In genomic region chr11:70790874-70791551, GRCm38 (mm10) we compare ENCODE assay signal across 28 mouse cellular contexts. TPM values are rescaled to one million over a fixed set of nuclear protein-coding genes. Genes with fewer than 3 reads are reported as not detected.
DNase-seq lines count a peak whose midpoint lies in the region; ATAC-seq and TF ChIP-seq lines count a peak whose summit lies in the region.
"Had no signal": no experiment of that assay in that cellular context is flagged by ENCODE, and none has a peak within 500 bp of the region (broad histone marks: within the 10 kb centered on the region; RNA-seq: fewer than 3 reads in every experiment).

No protein-coding gene starts in this region.

- peak; percentile 5 for DNase-seq in embryonic facial prominence, embryonic 11.5 days (ENCODE audit: low spot score)
- DNase-seq in embryonic facial prominence, embryonic 10.5 days (ENCODE audit: low spot score), result no peak
- DNase-seq in spleen, adult 2 months (ENCODE audit: low read depth in 1 of 2, low spot score in 2 of 2), result no peak
- no peak for DNase-seq in spleen, postnatal 14 days (ENCODE audit: low spot score in 2 of 2)
- DNase-seq in forelimb bud, embryonic 11.5 days (ENCODE audit: low read depth, low spot score), result peak; percentile 17
- DNase-seq in left cerebral cortex, postnatal 10 days (ENCODE audit: extremely low spot score in 1 of 2, low spot score in 2 of 2), result no peak
- no peak for DNase-seq in right cerebral cortex, postnatal 4 days
- no peak for DNase-seq in thymus, postnatal 36 days
- DNase-seq: adrenal gland, postnatal 10 days; adrenal gland, postnatal 36 days; cerebellum, adult 11 months; cerebellum, adult 2 months; cerebellum, adult 9-11 months; cerebellum, postnatal 25 days; gastrocnemius, adult 2 months; gastrocnemius, postnatal 14 days; heart, adult 2 months; heart, postnatal 14 days had no signal

- H3K4me1 ChIP-seq in embryonic facial prominence, embryonic 11.5 days (ENCODE audit: control insufficient read depth, insufficient read depth, low read length), result no peaks in the 10 kb centered on the region
- no peaks in the 10 kb centered on the region for H3K4me1 ChIP-seq in embryonic facial prominence, embryonic 10.5 days
- peaks cover 36% of the 10 kb centered on the region; the same call in 1 of the 2 replicates for H3K4me1 ChIP-seq in spleen, adult 2 months (ENCODE audit: control insufficient read depth, insufficient read depth, insufficient read length)
- H3K4me1 ChIP-seq: forebrain, embryonic 10.5 days; forebrain, embryonic 13.5 days; heart, embryonic 10.5 days; heart, embryonic 13.5 days; hindbrain, embryonic 12.5 days; hindbrain, embryonic 15.5 days; intestine, embryonic 15.5 days had no signal

- no peaks in the 10 kb centered on the region for H3K27me3 ChIP-seq in embryonic facial prominence, embryonic 11.5 days (ENCODE audit: control insufficient read depth, insufficient read depth, low read length)
- H3K27me3 ChIP-seq in embryonic facial prominence, embryonic 10.5 days (replicated peaks; ENCODE audit: low read depth, poor library complexity, severe bottlenecking), result no peaks in the 10 kb centered on the region
- no peaks in the 10 kb centered on the region for H3K27me3 ChIP-seq in spleen, adult 2 months (ENCODE audit: control insufficient read depth, insufficient read depth, low read length)
- H3K27me3 ChIP-seq: forebrain, embryonic 13.5 days; hindbrain, embryonic 12.5 days; hindbrain, embryonic 15.5 days; intestine, embryonic 15.5 days had no signal

- no peak overlapping the region for H3K4me3 ChIP-seq in embryonic facial prominence, embryonic 11.5 days (ENCODE audit: low read depth, low read length)
- H3K4me3 ChIP-seq in embryonic facial prominence, embryonic 10.5 days, result no peak overlapping the region
- H3K4me3 ChIP-seq in spleen, adult 2 months (ENCODE audit: extremely low read depth, insufficient read depth, insufficient read length), result no peak overlapping the region
- H3K4me3 ChIP-seq: forebrain, embryonic 10.5 days; forebrain, embryonic 13.5 days; gastrocnemius, adult 2 months; heart, adult 2 months; heart, embryonic 10.5 days; heart, embryonic 13.5 days; hindbrain, embryonic 12.5 days; hindbrain, embryonic 15.5 days; intestine, embryonic 15.5 days had no signal

- 72% methylated on average over 7 of the region's 7 CpGs for WGBS in embryonic facial prominence, embryonic 11.5 days
- WGBS in embryonic facial prominence, embryonic 10.5 days, result 78% methylated on average over 7 of the region's 7 CpGs
- WGBS in spleen, adult 2 months, result 30% methylated on average over 7 of the region's 7 CpGs

- no peak for TF ChIP-seq CTCF in spleen, adult 2 months (IDR thresholded peaks at IDR 0.05; ENCODE audit: extremely low read depth, insufficient read depth, insufficient read length, insufficient replicate concordance)

- ATAC-seq in embryonic facial prominence, embryonic 11.5 days (replicated peaks; ENCODE audit: insufficient number of reproducible peaks, low FRiP score, low TSS enrichment, low read depth), result no peak
- ATAC-seq: forebrain, embryonic 13.5 days; forebrain, embryonic 16.5 days; intestine, embryonic 15.5 days had no signal

- no peaks in the 10 kb centered on the region for H3K9me3 ChIP-seq in embryonic facial prominence, embryonic 11.5 days (replicated peaks; ENCODE audit: control insufficient read depth, low read length)
- no peaks in the 10 kb centered on the region for H3K9me3 ChIP-seq in embryonic facial prominence, embryonic 10.5 days
- H3K9me3 ChIP-seq: forebrain, embryonic 10.5 days; forebrain, embryonic 13.5 days; heart, embryonic 10.5 days; heart, embryonic 13.5 days; hindbrain, embryonic 12.5 days; hindbrain, embryonic 15.5 days; intestine, embryonic 15.5 days had no signal

- TF ChIP-seq POLR2A in spleen, adult 2 months (IDR thresholded peaks at IDR 0.05; ENCODE audit: low read depth, low read length), result no peak

- intact Hi-C loops in left cerebral cortex, postnatal 10 days (cut with DNase I), result no loop called here

- H3K27ac ChIP-seq in embryonic facial prominence, embryonic 11.5 days (replicated peaks; ENCODE audit: low read depth, low read length), result no peak overlapping the region
- no peak overlapping the region for H3K27ac ChIP-seq in embryonic facial prominence, embryonic 10.5 days (replicated peaks)
- peak overlapping the region; percentile 33 for H3K27ac ChIP-seq in spleen, adult 2 months (ENCODE audit: insufficient read depth, low read length)
- H3K27ac ChIP-seq: forebrain, embryonic 10.5 days; forebrain, embryonic 13.5 days; gastrocnemius, adult 2 months; heart, adult 2 months; heart, embryonic 10.5 days; heart, embryonic 13.5 days; hindbrain, embryonic 12.5 days; hindbrain, embryonic 15.5 days; intestine, embryonic 15.5 days had no signal

- H3K36me3 ChIP-seq in embryonic facial prominence, embryonic 11.5 days (replicated peaks; ENCODE audit: control insufficient read depth, insufficient read depth, low read depth, low read length), result no peaks in the 10 kb centered on the region
- no peaks in the 10 kb centered on the region for H3K36me3 ChIP-seq in embryonic facial prominence, embryonic 10.5 days (replicated peaks)
- 0 out of 2 replicates have a peak, but pooled peaks cover 2% of the 10 kb centered on the region for H3K36me3 ChIP-seq in spleen, adult 2 months (ENCODE audit: control insufficient read depth, insufficient read depth, low read length)
- H3K36me3 ChIP-seq: forebrain, embryonic 10.5 days; heart, embryonic 10.5 days; heart, embryonic 13.5 days; hindbrain, embryonic 12.5 days; hindbrain, embryonic 15.5 days; intestine, embryonic 15.5 days had no signal

- H3K4me2 ChIP-seq in embryonic facial prominence, embryonic 11.5 days (ENCODE audit: low read depth, low read length), result no peak overlapping the region
- H3K4me2 ChIP-seq: forebrain, embryonic 13.5 days; heart, embryonic 13.5 days; hindbrain, embryonic 12.5 days; hindbrain, embryonic 15.5 days; intestine, embryonic 15.5 days had no signal

- H3K9ac ChIP-seq in embryonic facial prominence, embryonic 11.5 days (replicated peaks; ENCODE audit: low read length), result no peak overlapping the region
- H3K9ac ChIP-seq: forebrain, embryonic 13.5 days; heart, embryonic 13.5 days; hindbrain, embryonic 12.5 days; hindbrain, embryonic 15.5 days; intestine, embryonic 15.5 days had no signal

RNA-seq across cellular contexts. Expression of gene Scimp, which starts 21.4 kb away (rescaled TPM):
- not detected in 2 replicates for polyA plus RNA-seq in embryonic facial prominence, embryonic 11.5 days (2014; fragmentation: Nextera tagmentation; extraction: Ambion mirVana)
- not detected in 2 replicates for polyA plus RNA-seq in embryonic facial prominence, embryonic 10.5 days (2016; fragmentation: Nextera tagmentation; extraction: Ambion mirVana)
- 6.8 and 7.6 TPM in 2 replicates for polyA plus RNA-seq in spleen, adult 2 months (2012; rRNA removed)
- total RNA-seq in left cerebral cortex, postnatal 10 days (2021), result not detected
- total RNA-seq: common myeloid progenitor, adult 5-6 weeks; gastrocnemius, adult 2 months; MEL had no signal
- polyA plus RNA-seq: forebrain, embryonic 10.5 days; forebrain, embryonic 13.5 days; forebrain, embryonic 16.5 days; heart, embryonic 10.5 days; hindbrain, embryonic 12.5 days; hindbrain, embryonic 15.5 days had no signal

RNA-seq across cellular contexts. Expression of gene Zfp3, which starts 27.0 kb away (rescaled TPM):
- 6.7 and 7.3 TPM in 2 replicates for polyA plus RNA-seq in embryonic facial prominence, embryonic 11.5 days (2014; fragmentation: Nextera tagmentation; extraction: Ambion mirVana)
- polyA plus RNA-seq in embryonic facial prominence, embryonic 10.5 days (2016; fragmentation: Nextera tagmentation; extraction: Ambion mirVana), result 4.7 and 5.7 TPM in 2 replicates
- polyA plus RNA-seq in spleen, adult 2 months (2012; rRNA removed), result 1.2 and 1.4 TPM in 2 replicates
- total RNA-seq in left cerebral cortex, postnatal 10 days (2021), result 10 to 100 TPM; 13.8 to 15.8 TPM

RNA-seq across cellular contexts. Expression of gene Rabep1, which starts 53.6 kb away (rescaled TPM):
- polyA plus RNA-seq in embryonic facial prominence, embryonic 11.5 days (2014; fragmentation: Nextera tagmentation; extraction: Ambion mirVana), result 36.2 and 36.6 TPM in 2 replicates
- polyA plus RNA-seq in embryonic facial prominence, embryonic 10.5 days (2016; fragmentation: Nextera tagmentation; extraction: Ambion mirVana), result 36.5 and 39.6 TPM in 2 replicates
- polyA plus RNA-seq in spleen, adult 2 months (2012; rRNA removed), result 2.3 TPM in 2 replicates
- 100 to 1,000 TPM; 113 to 115 TPM for total RNA-seq in left cerebral cortex, postnatal 10 days (2021)

Comparison
In these comparisons a context has a peak if more than half of its experiments do, and no peak if none do; other contexts are left out.
1. DNase-seq: peak in embryonic facial prominence, embryonic 11.5 days (single experiment) and forelimb bud, embryonic 11.5 days (single experiment); none in embryonic facial prominence, embryonic 10.5 days (single experiment), spleen, adult 2 months (0 of 2), spleen, postnatal 14 days (0 of 2), left cerebral cortex, postnatal 10 days (0 of 2), right cerebral cortex, postnatal 4 days (single experiment) and thymus, postnatal 36 days (0 of 2).
2. RNA of gene Rabep1, which starts 53.6 kb away (polyA plus RNA-seq): 36.5 to 39.6 TPM in embryonic facial prominence, embryonic 10.5 days and 36.2 to 36.6 TPM in embryonic facial prominence, embryonic 11.5 days; 2.3 TPM in spleen, adult 2 months; every median in the first group is over 10 times any median in the second.